Mouse (Mus musculus) cerebellum, adult 9-11 months (tissue): ENCODE data around the gene Gas8.
A peak's percentile ranks its signal among the peaks of the same experiment; 100 is the strongest.
"Not testable (repeated sequence)": the region's sequence is repeated elsewhere in the genome, so short reads cannot be mapped to it uniquely, and the experiment has no call there.

Experiments
- DNase-seq: peaks from one replicate; pipeline ENCODE4 v3.0.0; 2022

The Gas8 gene

DNA sequence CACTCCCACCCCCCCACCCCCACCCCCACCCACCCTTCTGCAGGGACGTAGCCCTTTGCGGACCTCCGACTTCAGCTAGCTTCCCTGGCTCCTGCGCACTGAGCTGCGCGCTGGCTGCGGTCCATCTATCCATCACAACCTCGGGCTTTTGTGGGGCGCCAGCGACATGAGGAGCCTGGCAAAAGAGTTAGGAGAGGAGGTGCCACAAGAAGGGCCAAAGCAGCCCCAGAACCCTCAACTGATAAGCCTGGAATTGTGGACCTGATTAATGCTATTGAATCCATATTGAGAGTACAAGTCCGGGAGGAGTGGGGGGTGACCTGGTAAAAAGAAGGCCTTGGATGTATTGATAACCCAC, 3.1 kb upstream of the Gas8 start:
- DNase-seq: peak; percentile 55

GRCm38 (mm10) chr8:123516596-123516995, 2.0 kb upstream of the Gas8 start:
- no peak for DNase-seq

DNA sequence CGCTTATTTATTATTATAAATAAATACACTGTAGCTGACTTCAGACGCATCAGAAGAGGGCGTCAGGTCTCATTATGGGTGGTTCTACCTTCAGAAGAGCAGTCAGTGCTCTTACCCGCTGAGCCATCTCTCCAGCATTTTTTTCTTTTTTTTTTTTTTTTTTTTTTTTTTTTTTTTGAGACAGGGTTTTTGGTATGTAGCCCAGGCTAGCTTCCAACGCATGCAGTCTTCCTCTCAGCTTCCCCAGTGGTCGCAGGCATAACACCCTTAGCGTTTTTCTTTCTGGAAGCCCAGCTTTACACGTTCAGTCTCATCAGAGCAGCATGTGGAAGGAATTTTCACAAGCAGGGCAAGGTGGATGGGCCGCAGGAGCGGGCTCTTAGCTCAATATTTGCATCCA, 462 bp upstream of the Gas8 start:
- no peak for DNase-seq

GRCm38 (mm10) chr8:123520048-123520447, 1.4 kb downstream of the Gas8 start:
- DNase-seq: not testable (repeated sequence)

- no peak for DNase-seq
These were observed 9.3 kb downstream of the Gas8 start for GRCm38 (mm10) chr8:123527720-123528489.

DNA sequence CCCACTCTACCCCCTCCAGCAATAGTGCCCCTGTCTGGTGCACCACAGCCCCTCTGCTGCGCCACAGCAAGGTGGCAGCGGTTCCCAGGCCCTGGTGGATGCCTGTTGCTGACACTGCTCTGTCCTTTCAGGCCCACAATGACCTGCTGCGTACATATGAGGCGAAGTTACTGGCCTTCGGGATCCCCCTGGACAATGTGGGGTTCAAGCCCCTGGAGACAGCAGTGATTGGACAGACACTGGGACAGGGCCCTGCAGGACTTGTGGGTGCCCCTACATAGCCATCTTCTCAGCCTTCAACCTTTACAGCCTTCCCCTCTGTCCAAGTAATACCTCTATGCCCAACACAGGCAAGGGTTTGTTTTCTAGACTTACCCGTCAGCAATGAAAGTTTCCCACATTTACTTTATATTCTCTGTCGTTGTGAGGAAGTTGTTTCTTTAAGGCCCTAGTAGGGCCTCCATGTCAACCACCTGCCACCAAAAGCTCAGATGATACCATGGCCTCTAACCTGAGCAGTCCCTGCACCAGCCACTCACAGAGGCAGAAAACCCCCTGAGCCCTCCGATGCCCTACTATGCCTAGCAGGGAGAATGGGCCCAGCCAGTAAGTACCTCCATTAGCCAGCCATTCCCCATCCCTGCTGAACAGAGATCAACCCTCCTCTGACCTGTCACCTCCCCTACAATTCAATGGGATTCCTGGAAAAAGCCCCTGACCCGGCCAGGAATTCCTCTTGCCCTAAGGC, 17.8 kb downstream of the Gas8 start:
- DNase-seq: peak; percentile 0

GRCm38 (mm10) chr8:123536990-123537380, 18.4 kb downstream of the Gas8 start:
- DNase-seq: peak; percentile 1

DNA sequence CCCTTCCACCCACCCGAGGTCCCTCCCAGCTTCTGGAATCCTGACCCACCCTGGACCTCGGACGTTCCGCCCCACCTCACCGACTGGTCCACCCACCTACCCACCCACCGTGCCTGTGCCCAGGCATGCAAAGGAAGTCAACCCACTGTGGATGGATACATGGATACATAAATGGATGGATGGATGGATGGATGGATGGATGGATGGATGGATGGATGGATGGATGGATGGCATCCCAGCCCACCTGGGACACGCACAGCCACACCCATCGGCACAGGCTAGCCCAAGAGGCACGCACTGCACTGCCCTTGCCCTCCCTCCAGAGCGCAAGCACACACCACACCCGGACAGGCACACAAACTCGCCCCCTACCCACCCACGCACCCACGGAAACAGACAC, 19.0 kb downstream of the Gas8 start:
- DNase-seq: peak; percentile 36

DNA sequence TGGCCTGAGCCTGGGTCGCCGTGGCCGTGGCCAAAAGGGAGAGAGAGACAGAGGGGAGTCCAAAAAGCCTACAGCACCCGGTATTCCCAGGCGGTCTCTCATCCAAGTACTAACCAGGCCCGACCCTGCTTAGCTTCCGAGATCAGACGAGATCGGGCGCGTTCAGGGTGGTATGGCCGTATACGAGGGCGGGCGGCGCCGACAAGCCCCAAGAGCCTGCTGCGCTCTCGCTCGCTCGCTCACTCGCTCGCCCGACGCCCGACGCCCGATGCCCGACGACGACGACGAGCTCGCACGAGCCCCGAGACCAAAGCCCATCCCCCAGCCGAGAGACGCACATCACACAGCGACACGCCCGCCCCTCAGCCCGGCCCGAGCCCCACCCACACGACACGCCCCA, 45.6 kb downstream of the Gas8 start:
- DNase-seq: not testable (repeated sequence)

DNA sequence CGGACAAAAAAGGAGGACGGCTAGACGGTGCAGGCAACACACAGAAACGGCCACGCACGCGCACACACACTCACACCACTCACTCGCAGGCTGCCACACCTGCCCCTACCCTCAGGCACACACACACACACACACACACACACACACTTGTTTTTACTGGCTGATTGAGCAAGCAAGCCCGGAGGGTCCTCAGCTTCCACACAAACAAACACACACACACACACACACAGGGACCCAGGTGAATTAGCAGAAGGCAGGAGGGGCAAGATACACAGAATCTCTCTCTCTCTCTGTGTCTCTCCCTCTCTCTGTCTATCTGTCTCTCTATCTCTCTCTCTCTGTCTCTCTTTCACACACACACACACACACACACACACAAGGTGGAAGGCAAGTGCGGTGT, 56.8 kb downstream of the Gas8 start:
- peak; percentile 2 for DNase-seq
